Mouse (Mus musculus): ENCODE data around the gene Zswim4. TPM values are rescaled to one million over a fixed set of nuclear protein-coding genes. Genes with fewer than 3 reads are reported as not detected.

Zswim4 gene
- polyA plus RNA-seq, 1 experiment from 2014 or later, result 35.6 TPM

- Histone ChIP-seq H3K36me3 (ENCODE audit: control insufficient read depth, insufficient read depth, low read length) (peaks cover 39% of the 10 kb centered on the region), H3K4me2 (ENCODE audit: low read length) (peak overlapping the region; percentile 94), H3K9ac (replicated peaks; ENCODE audit: low read length) (peak overlapping the region; percentile 97), H3K27ac (replicated peaks; ENCODE audit: low read depth, low read length) (peak overlapping the region; percentile 74), H3K27me3 (ENCODE audit: control insufficient read depth, insufficient read depth, low read length) (no peaks in the 10 kb centered on the region), H3K9me3 (ENCODE audit: control insufficient read depth, low read length) (no peaks in the 10 kb centered on the region), H3K4me1 (ENCODE audit: control insufficient read depth, insufficient read depth, low read length) (peaks cover 16% of the 10 kb centered on the region), H3K4me3 (replicated peaks; ENCODE audit: low read depth, low read length) (peak overlapping the region; percentile 97)
- no peak for ATAC-seq (ENCODE audit: low FRiP score, low TSS enrichment)
- DNase-seq, result no peak
- WGBS, result 33% methylated on average over 10 of the region's 10 CpGs
Observed at GRCm38 (mm10) chr8:84235746-84236409, 977 bp downstream of the Zswim4 start.

- ATAC-seq (ENCODE audit: low FRiP score, low TSS enrichment) (no peak), DNase-seq (no peak)
- H3K4me2 ChIP-seq (ENCODE audit: low read length), result no peak overlapping the region
- no peak overlapping the region for H3K27ac ChIP-seq (replicated peaks; ENCODE audit: low read depth, low read length)
- H3K4me3 ChIP-seq (replicated peaks; ENCODE audit: low read depth, low read length), result no peak overlapping the region
- no peaks in the 10 kb centered on the region for H3K27me3 ChIP-seq (ENCODE audit: control insufficient read depth, insufficient read depth, low read length)
- no peak overlapping the region for H3K9ac ChIP-seq (replicated peaks; ENCODE audit: low read length)
- H3K36me3 ChIP-seq (ENCODE audit: control insufficient read depth, insufficient read depth, low read length), result peaks cover 67% of the 10 kb centered on the region
- H3K4me1 ChIP-seq (ENCODE audit: control insufficient read depth, insufficient read depth, low read length), result peaks cover 16% of the 10 kb centered on the region
- H3K9me3 ChIP-seq (ENCODE audit: control insufficient read depth, low read length), result no peaks in the 10 kb centered on the region
- 86% methylated on average over 2 of the region's 2 CpGs for WGBS
Observed at GRCm38 (mm10) chr8:84233055-84233454, 3.8 kb downstream of the Zswim4 start.

GRCm38 (mm10) chr8:84230735-84231134 is 6.1 kb downstream of the Zswim4 start:
- H3K4me3 ChIP-seq (replicated peaks; ENCODE audit: low read depth, low read length), result no peak overlapping the region
- ATAC-seq (ENCODE audit: low FRiP score, low TSS enrichment), result no peak
- DNase-seq, result peak; percentile 15
- no peak overlapping the region for H3K27ac ChIP-seq (replicated peaks; ENCODE audit: low read depth, low read length)
- H3K36me3 ChIP-seq (ENCODE audit: control insufficient read depth, insufficient read depth, low read length), result peaks cover 90% of the 10 kb centered on the region
- H3K27me3 ChIP-seq (ENCODE audit: control insufficient read depth, insufficient read depth, low read length), result no peaks in the 10 kb centered on the region
- H3K4me1 ChIP-seq (ENCODE audit: control insufficient read depth, insufficient read depth, low read length), result peaks cover 12% of the 10 kb centered on the region
- H3K4me2 ChIP-seq (ENCODE audit: low read length), result no peak overlapping the region
- WGBS, result 75% methylated on average over 17 of the region's 17 CpGs
- H3K9me3 ChIP-seq (ENCODE audit: control insufficient read depth, low read length), result no peaks in the 10 kb centered on the region
- H3K9ac ChIP-seq (replicated peaks; ENCODE audit: low read length), result no peak overlapping the region

- H3K27ac ChIP-seq (replicated peaks; ENCODE audit: low read depth, low read length), result no peak overlapping the region
- no peak overlapping the region for H3K9ac ChIP-seq (replicated peaks; ENCODE audit: low read length)
- peaks cover 97% of the 10 kb centered on the region for H3K36me3 ChIP-seq (ENCODE audit: control insufficient read depth, insufficient read depth, low read length)
- ATAC-seq (ENCODE audit: low FRiP score, low TSS enrichment), result no peak
- 80% methylated on average over 21 of the region's 21 CpGs for WGBS
- no peak overlapping the region for H3K4me2 ChIP-seq (ENCODE audit: low read length)
- no peak for DNase-seq
- H3K4me1 ChIP-seq (ENCODE audit: control insufficient read depth, insufficient read depth, low read length), result no peaks in the 10 kb centered on the region
- no peaks in the 10 kb centered on the region for H3K9me3 ChIP-seq (ENCODE audit: control insufficient read depth, low read length)
- no peaks in the 10 kb centered on the region for H3K27me3 ChIP-seq (ENCODE audit: control insufficient read depth, insufficient read depth, low read length)
- no peak overlapping the region for H3K4me3 ChIP-seq (replicated peaks; ENCODE audit: low read depth, low read length)
Observed at GRCm38 (mm10) chr8:84223322-84224029, 13.4 kb downstream of the Zswim4 start.

- Histone ChIP-seq H3K4me2 (ENCODE audit: low read length) (no peak overlapping the region), H3K36me3 (ENCODE audit: control insufficient read depth, insufficient read depth, low read length) (peaks cover 97% of the 10 kb centered on the region), H3K9me3 (ENCODE audit: control insufficient read depth, low read length) (no peaks in the 10 kb centered on the region), H3K4me1 (ENCODE audit: control insufficient read depth, insufficient read depth, low read length) (no peaks in the 10 kb centered on the region), H3K9ac (replicated peaks; ENCODE audit: low read length) (no peak overlapping the region), H3K4me3 (replicated peaks; ENCODE audit: low read depth, low read length) (no peak overlapping the region), H3K27ac (replicated peaks; ENCODE audit: low read depth, low read length) (no peak overlapping the region), H3K27me3 (ENCODE audit: control insufficient read depth, insufficient read depth, low read length) (no peaks in the 10 kb centered on the region)
- ATAC-seq (ENCODE audit: low FRiP score, low TSS enrichment) (no peak), DNase-seq (no peak)
- 97% methylated on average over 9 of the region's 9 CpGs for WGBS
Observed at GRCm38 (mm10) chr8:84222566-84223165, 14.2 kb downstream of the Zswim4 start.

GRCm38 (mm10) chr8:84220105-84220504 is 16.8 kb downstream of the Zswim4 start:
- no peak overlapping the region for H3K4me3 ChIP-seq (replicated peaks; ENCODE audit: low read depth, low read length)
- H3K27me3 ChIP-seq (ENCODE audit: control insufficient read depth, insufficient read depth, low read length), result no peaks in the 10 kb centered on the region
- no peak overlapping the region for H3K9ac ChIP-seq (replicated peaks; ENCODE audit: low read length)
- no peaks in the 10 kb centered on the region for H3K4me1 ChIP-seq (ENCODE audit: control insufficient read depth, insufficient read depth, low read length)
- 88% methylated on average over 7 of the region's 7 CpGs for WGBS
- no peak overlapping the region for H3K4me2 ChIP-seq (ENCODE audit: low read length)
- H3K9me3 ChIP-seq (ENCODE audit: control insufficient read depth, low read length), result no peaks in the 10 kb centered on the region
- DNase-seq (no peak), ATAC-seq (ENCODE audit: low FRiP score, low TSS enrichment) (no peak)
- peaks cover 97% of the 10 kb centered on the region for H3K36me3 ChIP-seq (ENCODE audit: control insufficient read depth, insufficient read depth, low read length)
- H3K27ac ChIP-seq (replicated peaks; ENCODE audit: low read depth, low read length), result no peak overlapping the region

GRCm38 (mm10) chr8:84218143-84218542 is 18.7 kb downstream of the Zswim4 start:
- H3K4me2 ChIP-seq (ENCODE audit: low read length), result no peak overlapping the region
- WGBS, result 95% methylated on average over 5 of the region's 5 CpGs
- peaks cover 94% of the 10 kb centered on the region for H3K36me3 ChIP-seq (ENCODE audit: control insufficient read depth, insufficient read depth, low read length)
- H3K4me3 ChIP-seq (replicated peaks; ENCODE audit: low read depth, low read length), result no peak overlapping the region
- H3K4me1 ChIP-seq (ENCODE audit: control insufficient read depth, insufficient read depth, low read length), result no peaks in the 10 kb centered on the region
- no peaks in the 10 kb centered on the region for H3K27me3 ChIP-seq (ENCODE audit: control insufficient read depth, insufficient read depth, low read length)
- no peak for DNase-seq
- no peak overlapping the region for H3K9ac ChIP-seq (replicated peaks; ENCODE audit: low read length)
- no peaks in the 10 kb centered on the region for H3K9me3 ChIP-seq (ENCODE audit: control insufficient read depth, low read length)
- ATAC-seq (ENCODE audit: low FRiP score, low TSS enrichment), result no peak
- H3K27ac ChIP-seq (replicated peaks; ENCODE audit: low read depth, low read length), result no peak overlapping the region

GRCm38 (mm10) chr8:84217206-84217605 is 19.6 kb downstream of the Zswim4 start:
- WGBS, result 97% methylated on average over 11 of the region's 11 CpGs
- no peaks in the 10 kb centered on the region for H3K27me3 ChIP-seq (ENCODE audit: control insufficient read depth, insufficient read depth, low read length)
- no peak overlapping the region for H3K27ac ChIP-seq (replicated peaks; ENCODE audit: low read depth, low read length)
- no peak for DNase-seq
- H3K4me2 ChIP-seq (ENCODE audit: low read length), result no peak overlapping the region
- ATAC-seq (ENCODE audit: low FRiP score, low TSS enrichment), result no peak
- H3K9me3 ChIP-seq (ENCODE audit: control insufficient read depth, low read length), result no peaks in the 10 kb centered on the region
- peaks cover 94% of the 10 kb centered on the region for H3K36me3 ChIP-seq (ENCODE audit: control insufficient read depth, insufficient read depth, low read length)
- no peaks in the 10 kb centered on the region for H3K4me1 ChIP-seq (ENCODE audit: control insufficient read depth, insufficient read depth, low read length)
- H3K9ac ChIP-seq (replicated peaks; ENCODE audit: low read length), result no peak overlapping the region
- no peak overlapping the region for H3K4me3 ChIP-seq (replicated peaks; ENCODE audit: low read depth, low read length)
